Mouse (Mus musculus): ENCODE measurements at regions not wholly inside any gene's neighbourhood (a gene's known extent, or its start where the extent isn't known, plus 50 kb on each side); places are given as distances from the start of the nearest gene placed in this dataset.
"Not testable (repeated sequence)": the region's sequence is repeated elsewhere in the genome, so short reads cannot be mapped to it uniquely, and the experiment has no call there.

DNA sequence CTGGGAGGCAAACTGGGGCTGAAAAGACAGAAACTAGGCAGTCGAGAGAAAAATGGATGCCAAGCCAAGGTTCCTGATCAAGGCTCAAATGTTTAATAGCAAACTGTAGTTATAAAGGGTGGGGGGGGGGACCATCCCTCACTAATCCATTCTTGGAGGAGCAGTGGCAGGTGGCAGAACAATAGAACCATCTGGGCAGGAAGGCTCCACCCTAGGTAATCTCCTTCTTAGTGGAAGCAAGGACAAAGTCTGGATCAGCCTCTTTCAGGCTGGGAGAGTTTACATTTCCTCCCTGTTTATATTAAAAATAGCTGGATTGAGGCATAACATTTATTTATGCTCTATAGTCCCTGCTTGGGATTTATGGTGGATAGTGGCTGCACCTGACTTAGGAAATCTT is 180.8 kb downstream of the Cdh9 start:
- no peak for DNase-seq

GRCm38 (mm10) chr15:16909941-16910340 is 181.4 kb downstream of the Cdh9 start:
- DNase-seq, result not testable (repeated sequence)

DNA sequence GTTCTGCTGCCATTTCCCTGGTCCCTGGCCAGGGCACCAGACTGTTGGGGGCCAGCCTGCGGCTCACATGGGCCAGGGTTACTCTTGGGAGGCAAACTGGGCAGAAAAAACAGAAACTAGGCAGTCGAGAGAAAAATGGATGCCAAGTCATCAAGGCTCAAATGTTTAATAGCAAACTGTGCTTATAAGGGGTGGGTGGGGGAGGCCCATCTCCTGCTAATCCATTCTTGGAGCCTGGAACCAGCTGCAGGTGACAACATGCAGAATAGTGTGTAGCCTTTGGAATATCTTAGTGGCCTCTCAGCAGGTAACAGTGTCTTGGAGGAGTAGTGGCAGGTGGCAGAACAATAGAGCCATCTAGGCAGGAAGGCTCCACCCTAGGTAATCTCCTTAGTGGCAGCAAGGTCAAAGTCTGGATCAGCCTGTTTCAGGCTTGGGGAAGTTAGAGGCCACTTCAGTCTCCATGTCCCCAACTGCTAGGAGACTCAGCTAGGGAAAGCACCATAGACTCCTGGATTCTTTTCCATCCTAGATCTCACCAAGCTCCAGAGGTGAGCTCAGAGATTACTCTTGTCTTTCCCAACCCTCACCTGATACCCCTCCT is 186.5 kb downstream of the Cdh9 start:
- peak in 1 of 2 experiments; percentile 9 for DNase-seq

DNA sequence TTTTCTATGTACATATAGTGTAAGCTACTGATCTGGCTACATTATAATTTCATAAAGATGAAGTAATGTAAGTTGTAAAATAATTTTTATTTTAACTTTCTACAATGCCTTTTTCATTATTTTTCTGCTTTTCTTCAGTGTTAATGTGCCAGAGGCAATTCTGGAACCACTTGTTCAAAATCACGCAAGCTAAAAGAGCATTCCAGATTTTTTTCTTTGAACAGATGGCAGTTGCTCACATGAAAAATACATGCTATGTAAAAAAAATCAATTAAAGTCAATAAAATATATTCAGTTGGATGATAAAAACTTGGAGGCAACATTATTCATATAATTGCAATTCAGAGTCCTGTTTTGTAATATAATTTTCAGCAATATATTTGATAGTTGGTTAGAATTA is 194.7 kb downstream of the Cdh9 start:
- no peak for DNase-seq

DNA sequence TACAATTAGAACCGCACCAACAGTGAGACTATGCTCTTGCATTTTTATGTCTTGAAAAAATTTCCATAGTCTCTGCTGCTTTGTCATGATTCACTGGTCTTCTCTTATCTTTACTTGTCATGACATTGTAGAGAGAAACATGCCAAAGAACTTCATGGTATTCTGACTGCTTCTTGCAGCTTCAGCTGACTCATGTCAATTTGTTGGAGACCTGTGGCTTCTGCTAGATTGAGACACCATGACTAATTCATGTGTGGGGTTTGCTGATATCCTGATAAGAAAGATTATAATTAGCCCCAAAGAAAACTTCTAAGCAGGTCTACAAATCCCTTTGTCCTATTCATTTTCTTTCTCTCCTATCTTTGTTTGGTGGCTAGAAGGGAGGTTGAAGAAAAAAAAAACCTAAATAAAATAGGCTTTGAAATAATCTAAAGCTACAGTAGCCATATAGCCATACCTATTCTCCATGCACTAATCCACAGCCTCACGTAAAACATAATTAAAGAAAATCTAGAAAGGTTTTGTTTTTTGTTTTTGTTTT is 204.7 kb downstream of the Cdh9 start:
- DNase-seq, result no peak

DNA sequence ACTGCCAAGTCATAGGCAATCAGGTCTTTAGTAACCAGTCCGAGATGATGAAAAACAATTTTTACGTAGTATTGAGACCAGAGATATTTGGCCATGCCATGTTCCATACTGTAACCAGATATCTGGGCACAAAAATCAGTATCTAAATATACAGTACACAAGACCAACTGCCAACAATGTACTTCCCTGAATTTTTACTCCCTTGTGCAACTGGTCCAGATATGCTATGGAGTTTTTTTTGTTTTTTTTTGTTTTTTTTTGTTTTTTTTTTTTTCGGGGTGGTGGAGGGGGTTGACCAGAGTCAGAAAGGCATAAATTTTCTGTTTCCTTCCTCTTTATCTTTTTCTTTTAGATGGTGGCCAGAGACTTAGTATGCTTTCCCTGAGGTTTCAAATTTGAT is 205.9 kb downstream of the Cdh9 start:
- DNase-seq, result no peak

DNA sequence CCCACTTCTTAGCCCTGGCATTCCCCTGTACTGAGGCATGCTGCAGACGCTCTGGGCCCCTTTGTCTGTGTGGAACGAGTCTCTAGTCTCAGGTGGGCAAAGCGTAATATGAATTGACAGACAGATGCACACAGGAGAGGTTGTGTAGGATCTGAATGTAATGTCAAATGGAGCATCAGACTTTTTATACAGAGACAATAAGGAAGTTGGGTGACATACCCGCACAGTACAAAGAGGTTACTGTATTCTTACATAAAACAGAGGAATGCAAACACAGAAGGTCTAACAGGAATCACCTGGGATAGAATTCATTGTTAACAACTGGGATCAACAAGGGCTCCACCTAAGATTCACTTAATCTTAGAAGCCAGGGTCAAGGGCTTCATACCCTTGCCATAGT is 247.3 kb downstream of the Cdh9 start:
- DNase-seq, result not testable (repeated sequence)

- DNase-seq, result no peak
Observed at GRCm38 (mm10) chr15:16990848-16991247, 262.3 kb downstream of the Cdh9 start.

- no peak for DNase-seq
Observed at GRCm38 (mm10) chr15:16995667-16996066, 267.1 kb downstream of the Cdh9 start.

- DNase-seq, result no peak
Observed at GRCm38 (mm10) chr15:17006139-17006538, 277.6 kb downstream of the Cdh9 start.

- DNase-seq, result peak in 1 of 2 experiments; percentile 8
Observed at GRCm38 (mm10) chr15:17007811-17008210, 279.3 kb downstream of the Cdh9 start.

GRCm38 (mm10) chr15:17048867-17049628 is 320.5 kb downstream of the Cdh9 start:
- DNase-seq, result no peak

GRCm38 (mm10) chr15:17069772-17070171 is 341.2 kb downstream of the Cdh9 start:
- no peak for DNase-seq

GRCm38 (mm10) chr15:17084030-17084429 is 355.5 kb downstream of the Cdh9 start:
- no peak for DNase-seq

GRCm38 (mm10) chr15:17088644-17089228 is 360.2 kb downstream of the Cdh9 start:
- DNase-seq, result no peak

DNA sequence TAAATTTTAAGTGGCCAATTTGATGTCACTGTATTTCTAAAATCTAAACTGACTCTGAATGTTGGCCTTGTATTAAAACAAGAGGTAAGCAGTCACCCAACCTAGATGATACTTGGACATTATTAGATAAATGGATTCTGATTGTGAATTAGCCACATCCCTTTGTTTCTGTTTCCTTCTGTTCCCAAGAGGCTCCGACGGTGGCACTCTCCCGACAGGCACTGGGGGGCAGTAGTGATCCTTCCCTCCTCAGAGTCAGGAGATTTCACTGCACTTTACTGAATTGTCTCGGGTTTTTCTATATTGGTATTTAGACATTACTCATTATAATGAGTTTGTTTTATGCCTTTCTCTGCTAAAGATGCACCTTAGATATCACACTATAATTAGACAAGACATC is 370.4 kb downstream of the Cdh9 start:
- DNase-seq, result peak; percentile 57 to 81

DNA sequence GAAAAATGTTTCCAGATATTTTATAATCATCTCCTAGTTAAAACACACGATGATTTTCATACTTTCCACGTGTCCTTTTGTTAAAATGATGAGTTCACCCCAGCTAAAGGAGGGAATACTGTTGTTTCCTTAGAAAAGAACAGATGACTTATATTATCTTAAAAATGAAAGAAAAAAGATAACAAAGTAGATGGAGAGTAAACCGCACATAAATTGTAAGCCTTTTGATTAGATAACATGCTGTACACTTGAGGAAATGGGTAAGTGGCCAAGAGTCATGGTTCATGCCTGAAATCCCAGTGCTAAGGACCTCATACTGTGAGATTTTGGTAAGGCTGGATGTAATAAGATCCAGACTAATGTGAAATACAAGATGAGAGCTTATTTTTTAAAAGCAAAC is 372.6 kb downstream of the Cdh9 start:
- no peak for DNase-seq

DNA sequence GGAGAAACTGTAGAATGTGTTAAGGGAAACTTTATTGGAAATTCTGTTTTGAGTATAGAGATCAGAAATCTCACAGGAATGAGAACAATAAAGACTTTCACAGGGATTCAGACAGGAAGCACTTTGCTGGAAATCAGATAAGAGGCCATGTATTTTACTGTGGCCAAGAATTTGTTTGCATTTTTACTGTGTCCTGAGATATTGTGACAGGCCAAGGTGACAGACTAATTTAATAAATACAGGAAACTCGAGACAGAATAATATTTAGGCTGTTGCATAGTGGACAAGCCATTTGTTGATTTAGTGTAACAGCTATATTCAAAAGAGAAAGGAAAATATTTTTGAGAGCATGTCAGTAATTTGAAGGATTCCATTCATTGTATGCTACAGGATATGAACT is 407.2 kb downstream of the Cdh9 start:
- DNase-seq, result no peak

GRCm38 (mm10) chr15:17180164-17180563 is 451.6 kb downstream of the Cdh9 start:
- DNase-seq, result no peak

DNA sequence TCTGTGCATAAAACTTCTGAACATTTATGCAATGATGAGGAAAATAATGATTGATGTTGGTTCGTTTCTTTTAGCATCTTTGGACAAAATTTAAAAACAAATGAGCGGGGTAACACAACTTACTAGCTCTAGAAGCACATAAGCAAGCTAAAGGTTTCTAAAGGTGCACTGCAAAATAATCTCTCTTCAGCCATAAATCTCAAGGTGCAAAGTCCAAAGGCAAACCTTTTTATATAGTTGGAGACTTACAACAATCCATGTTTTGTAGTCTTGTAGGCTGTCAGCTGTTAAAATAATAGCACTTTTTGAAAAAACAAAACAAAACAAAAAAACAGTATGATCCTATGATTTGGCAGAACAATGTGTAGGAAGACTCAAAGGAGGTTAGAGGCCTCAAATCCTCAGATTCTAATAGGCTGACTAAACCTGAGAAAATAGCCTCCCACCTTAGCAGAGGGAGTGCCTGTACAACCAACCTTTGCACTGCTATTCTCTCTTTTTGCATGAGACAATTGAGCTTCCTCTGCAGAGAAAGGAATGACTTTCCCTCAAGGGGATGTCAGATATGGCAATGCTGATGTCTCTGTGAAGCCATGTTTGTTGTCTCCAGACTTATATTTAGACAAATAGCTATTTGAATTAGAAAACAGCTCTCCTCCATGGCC is 452.9 kb downstream of the Cdh9 start:
- no peak for DNase-seq

GRCm38 (mm10) chr15:17195439-17195838 is 466.9 kb downstream of the Cdh9 start:
- peak in 1 of 2 experiments; percentile 12 for DNase-seq

DNA sequence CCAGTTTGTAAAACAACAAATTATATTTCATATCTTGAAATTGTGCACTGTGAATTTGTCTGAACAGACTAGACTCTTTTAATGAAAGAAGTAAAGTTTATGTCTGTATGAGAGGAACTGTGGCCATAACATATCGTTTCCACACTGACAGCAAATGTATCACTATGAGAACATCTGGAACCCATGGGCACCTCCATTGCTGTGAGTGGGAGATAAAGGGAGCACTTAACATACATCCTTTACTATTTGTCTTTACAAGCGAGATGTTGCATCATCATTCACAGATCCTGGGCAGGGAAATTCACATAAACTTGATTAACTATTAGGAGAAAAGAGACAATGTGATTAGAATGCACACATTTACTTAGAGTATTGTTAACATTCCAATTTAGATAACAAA is 476.2 kb downstream of the Cdh9 start:
- no peak for DNase-seq

GRCm38 (mm10) chr15:17245096-17245495 is 516.5 kb downstream of the Cdh9 start:
- no peak for DNase-seq

Measured in cerebellum, postnatal 25 days (tissue).